Mouse (Mus musculus) midbrain, embryonic 15.5 days (tissue): ENCODE results near the gene Ttc19. TPM values are rescaled to one million over a fixed set of nuclear protein-coding genes. Genes with fewer than 3 reads are reported as not detected.

Source experiments
- ATAC-seq: fragments of 200-750 bp; cut with Nextera tagmentation; replicated peaks from 2 replicates; pipeline ENCODE4 v1.8.0; 2017; ENCODE audit warnings: moderate TSS enrichment
- H3K27ac ChIP-seq: fragments of 300-500 bp; sonication (generic); 2 replicates; pipeline ENCODE4 v1.5.1; 2015; ENCODE audit warnings: mild to moderate bottlenecking, inconsistent platforms
- H3K27me3 ChIP-seq: fragments of 300-500 bp; sonication (generic); replicated peaks from 2 replicates; pipeline ENCODE4 v1.6.1; 2015; ENCODE audit warnings: inconsistent platforms
- H3K36me3 ChIP-seq: fragments of 300-500 bp; sonication (generic); replicated peaks from 2 replicates; pipeline ENCODE4 v1.6.1; 2015; ENCODE audit warnings: inconsistent platforms
- H3K4me1 ChIP-seq: fragments of 300-500 bp; sonication (generic); 2 replicates; pipeline ENCODE4 v1.6.1; 2015; ENCODE audit warnings: inconsistent platforms
- H3K4me2 ChIP-seq: fragments of 300-500 bp; sonication (generic); 2 replicates; pipeline ENCODE4 v1.6.1; 2015; ENCODE audit warnings: inconsistent platforms, mild to moderate bottlenecking, moderate library complexity
- H3K4me3 ChIP-seq: fragments of 300-500 bp; sonication (generic); 2 replicates; pipeline ENCODE4 v1.5.1; 2015; ENCODE audit warnings: mild to moderate bottlenecking, inconsistent platforms
- H3K9ac ChIP-seq: fragments of 300-500 bp; sonication (generic); 2 replicates; pipeline ENCODE4 v1.6.1; 2015; ENCODE audit warnings: mild to moderate bottlenecking, inconsistent platforms
- H3K9me3 ChIP-seq: fragments of 300-500 bp; sonication (generic); 2 replicates; pipeline ENCODE4 v1.6.1; 2016; ENCODE audit warnings: inconsistent platforms
- WGBS: fragments of 180-500 bp; shearing (Covaris S2); methylation state at CpG from one replicate; pipeline ENCODE4 v1.1.7; 2015; ENCODE audit warnings: mixed read lengths; 5-methylcytosine and 5-hydroxymethylcytosine counted together
- polyA plus RNA-seq: library from polyadenylated mRNA; unstranded; fragments of >200 nt; fragmentation: Nextera tagmentation; extraction: Ambion mirVana; gene quantifications from 2 replicates; pipeline ENCODE4 v1.2.1, GENCODE M21; 2015

The Ttc19 gene
- polyA plus RNA-seq, 1 experiment from 2014 or later, result 48.4 TPM

DNA sequence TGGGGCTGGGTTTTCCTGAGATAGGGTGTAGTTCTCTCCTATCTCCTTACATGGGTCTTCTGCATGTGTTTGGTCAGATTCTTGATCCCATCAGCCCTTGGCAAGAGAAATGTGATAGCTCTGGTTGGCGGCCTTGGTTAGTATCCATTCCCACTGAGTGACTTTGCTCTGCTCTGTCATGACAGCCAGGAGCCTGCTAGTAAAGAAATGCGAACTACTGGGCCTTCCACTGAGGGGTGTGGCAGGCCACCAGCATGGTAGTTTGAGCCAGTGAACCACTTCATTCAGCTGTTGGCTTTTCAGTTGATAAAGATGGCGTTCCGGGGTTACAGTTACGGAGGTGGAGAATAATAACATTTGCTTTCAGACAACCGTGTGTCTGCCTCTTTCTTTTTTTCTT is 17.6 kb downstream of the Ttc19 start:
- no peak for ATAC-seq
- H3K9me3 ChIP-seq, result no peaks in the 10 kb centered on the region
- H3K4me3 ChIP-seq, result no peak overlapping the region
- no peaks in the 10 kb centered on the region for H3K27me3 ChIP-seq
- H3K4me2 ChIP-seq, result no peak overlapping the region
- H3K27ac ChIP-seq, result no peak overlapping the region
- 0 out of 2 replicates have a peak, but pooled peaks cover 7% of the 10 kb centered on the region for H3K36me3 ChIP-seq
- no peak overlapping the region for H3K9ac ChIP-seq
- H3K4me1 ChIP-seq, result no peaks in the 10 kb centered on the region
- WGBS, result 91% methylated on average over 6 of the region's 6 CpGs

- WGBS, result 97% methylated on average over 2 of the region's 2 CpGs
- no peak overlapping the region for H3K27ac ChIP-seq
- ATAC-seq, result no peak
- H3K9ac ChIP-seq, result no peak overlapping the region
- H3K4me2 ChIP-seq, result no peak overlapping the region
- no peaks in the 10 kb centered on the region for H3K9me3 ChIP-seq
- H3K4me1 ChIP-seq, result no peaks in the 10 kb centered on the region
- H3K36me3 ChIP-seq, result peaks cover 12% of the 10 kb centered on the region
- no peak overlapping the region for H3K4me3 ChIP-seq
- H3K27me3 ChIP-seq, result no peaks in the 10 kb centered on the region
These were observed 24.6 kb downstream of the Ttc19 start for GRCm38 (mm10) chr11:62305866-62306265.

- H3K9ac ChIP-seq, result no peak overlapping the region
- no peaks in the 10 kb centered on the region for H3K9me3 ChIP-seq
- no peaks in the 10 kb centered on the region for H3K27me3 ChIP-seq
- H3K36me3 ChIP-seq, result peaks cover 32% of the 10 kb centered on the region
- ATAC-seq, result no peak
- no peak overlapping the region for H3K4me2 ChIP-seq
- WGBS, result 92% methylated on average over 2 of the region's 2 CpGs
- no peak overlapping the region for H3K27ac ChIP-seq
- H3K4me3 ChIP-seq, result no peak overlapping the region
- no peaks in the 10 kb centered on the region for H3K4me1 ChIP-seq
These were observed 28.0 kb downstream of the Ttc19 start for GRCm38 (mm10) chr11:62309296-62309695.

DNA sequence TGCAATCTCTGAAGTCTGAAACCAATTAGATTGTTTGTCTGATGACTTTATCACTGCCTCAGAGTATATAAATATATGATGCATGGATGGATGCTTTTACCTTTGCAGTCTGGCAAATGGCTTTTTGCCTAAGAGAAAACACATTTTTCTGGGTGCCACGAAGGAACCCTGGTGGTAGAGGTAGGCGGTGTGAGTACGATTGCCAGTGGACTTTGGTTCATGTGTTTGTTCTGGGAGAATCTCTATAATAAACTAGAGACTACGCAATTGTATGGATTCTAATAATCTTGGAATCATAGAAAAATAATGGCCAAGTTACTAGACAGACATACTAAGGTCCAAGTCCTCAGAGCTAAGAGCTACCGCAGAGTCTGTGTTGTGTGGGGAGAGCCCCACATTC is 33.7 kb downstream of the Ttc19 start:
- peaks cover 60% of the 10 kb centered on the region for H3K36me3 ChIP-seq
- no peak overlapping the region for H3K27ac ChIP-seq
- no peak for ATAC-seq
- no peaks in the 10 kb centered on the region for H3K4me1 ChIP-seq
- no peak overlapping the region for H3K4me2 ChIP-seq
- H3K27me3 ChIP-seq, result no peaks in the 10 kb centered on the region
- no peak overlapping the region for H3K4me3 ChIP-seq
- no peaks in the 10 kb centered on the region for H3K9me3 ChIP-seq
- 97% methylated on average over 5 of the region's 5 CpGs for WGBS
- no peak overlapping the region for H3K9ac ChIP-seq

DNA sequence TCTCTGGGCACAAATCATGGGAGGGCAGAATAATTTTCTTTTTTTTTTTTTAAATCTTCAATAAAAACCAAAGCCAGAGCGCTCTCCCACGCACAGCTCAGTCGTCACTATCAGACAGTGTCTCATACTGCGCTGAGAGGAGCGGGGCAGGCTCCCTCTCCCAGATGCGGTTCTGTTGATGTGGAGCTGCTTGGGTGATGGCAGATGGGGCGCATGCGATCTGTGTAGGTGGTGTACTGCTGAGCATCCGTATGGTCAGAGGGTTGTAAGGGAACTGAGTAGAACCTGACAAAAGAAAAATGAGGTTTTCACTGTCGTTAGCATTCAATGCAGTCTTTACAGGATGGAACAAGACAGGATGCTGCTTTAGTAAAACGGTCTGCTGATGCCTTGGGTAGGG is 36.5 kb downstream of the Ttc19 start:
- no peak for ATAC-seq
- Histone ChIP-seq H3K36me3 (peaks cover 66% of the 10 kb centered on the region), H3K27ac (no peak overlapping the region), H3K27me3 (no peaks in the 10 kb centered on the region), H3K4me1 (no peaks in the 10 kb centered on the region), H3K4me3 (no peak overlapping the region), H3K4me2 (no peak overlapping the region), H3K9ac (no peak overlapping the region), H3K9me3 (no peaks in the 10 kb centered on the region)
- WGBS, result 91% methylated on average over 11 of the region's 11 CpGs

DNA sequence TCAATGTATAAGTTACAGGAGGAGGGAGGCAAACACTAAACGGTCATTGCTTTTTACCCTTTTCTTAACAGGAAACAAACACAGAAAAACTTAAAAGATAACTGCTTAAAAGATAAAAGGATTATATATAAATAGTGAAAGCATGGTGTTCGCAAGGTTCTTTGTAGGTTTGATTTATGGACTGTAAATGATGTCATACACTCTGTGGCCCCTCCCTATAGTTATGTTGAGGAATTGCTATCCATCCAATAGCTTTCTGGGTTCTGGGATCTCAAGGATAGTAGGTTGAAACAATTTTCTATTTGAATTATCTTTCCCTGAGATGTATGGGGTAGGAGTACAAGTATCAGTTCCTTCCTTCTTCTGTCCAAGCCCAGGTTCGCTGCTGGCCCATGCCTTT is 38.8 kb downstream of the Ttc19 start:
- H3K4me1 ChIP-seq, result no peaks in the 10 kb centered on the region
- H3K4me2 ChIP-seq, result no peak overlapping the region
- no peak overlapping the region for H3K9ac ChIP-seq
- peaks cover 60% of the 10 kb centered on the region for H3K36me3 ChIP-seq
- H3K27ac ChIP-seq, result no peak overlapping the region
- H3K4me3 ChIP-seq, result no peak overlapping the region
- no peak for ATAC-seq
- no peaks in the 10 kb centered on the region for H3K27me3 ChIP-seq
- 94% methylated on average over 3 of the region's 3 CpGs for WGBS
- H3K9me3 ChIP-seq, result no peaks in the 10 kb centered on the region

DNA sequence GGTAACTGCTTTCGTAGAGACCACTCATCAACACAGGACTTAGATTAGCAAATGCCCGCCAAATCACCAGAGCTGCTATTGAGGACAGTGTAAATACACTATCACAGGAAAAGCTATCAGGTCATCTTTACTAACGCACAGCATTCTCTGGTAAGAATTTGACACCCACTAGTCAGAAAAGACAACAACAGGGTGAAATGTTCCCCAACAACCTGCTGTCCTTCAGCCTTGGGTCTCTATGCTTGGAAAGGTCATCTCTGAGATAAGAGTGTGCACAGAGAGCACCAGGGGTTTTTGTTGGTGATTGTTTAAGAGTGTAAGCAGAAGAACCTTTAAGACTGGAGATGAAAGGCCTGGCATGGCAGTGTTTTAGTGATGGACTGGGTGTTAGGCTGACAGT is 42.4 kb downstream of the Ttc19 start:
- no peaks in the 10 kb centered on the region for H3K4me1 ChIP-seq
- no peak overlapping the region for H3K27ac ChIP-seq
- WGBS, result 93% methylated on average over 3 of the region's 3 CpGs
- no peaks in the 10 kb centered on the region for H3K9me3 ChIP-seq
- no peak overlapping the region for H3K4me3 ChIP-seq
- ATAC-seq, result no peak
- peaks cover 53% of the 10 kb centered on the region for H3K36me3 ChIP-seq
- H3K4me2 ChIP-seq, result no peak overlapping the region
- H3K27me3 ChIP-seq, result no peaks in the 10 kb centered on the region
- no peak overlapping the region for H3K9ac ChIP-seq

DNA sequence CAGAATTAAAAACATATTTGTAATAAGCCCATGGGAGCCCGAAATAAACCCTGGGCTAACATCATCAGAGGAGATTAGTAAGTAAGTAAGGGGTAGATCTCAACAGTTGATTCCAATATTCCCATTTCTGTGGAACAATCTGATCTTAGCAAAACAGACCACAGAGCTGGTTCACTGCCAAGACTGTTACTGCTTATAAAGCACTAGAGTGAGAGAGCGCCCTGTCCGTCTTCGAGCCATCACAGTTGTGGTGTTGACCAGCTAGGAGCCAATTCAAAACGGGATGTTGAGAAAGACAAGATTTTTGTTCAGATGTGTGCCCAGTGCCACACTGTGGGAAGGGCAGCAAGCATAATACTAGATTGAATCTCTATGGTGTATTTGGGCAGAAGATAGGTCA is 49.9 kb downstream of the Ttc19 start:
- no peaks in the 10 kb centered on the region for H3K4me1 ChIP-seq
- no peak overlapping the region for H3K4me2 ChIP-seq
- 89% methylated on average over 5 of the region's 5 CpGs for WGBS
- no peak for ATAC-seq
- H3K4me3 ChIP-seq, result no peak overlapping the region
- H3K27me3 ChIP-seq, result no peaks in the 10 kb centered on the region
- H3K9ac ChIP-seq, result no peak overlapping the region
- H3K36me3 ChIP-seq, result peaks cover 50% of the 10 kb centered on the region; the same call in 1 of the 2 replicates
- no peaks in the 10 kb centered on the region for H3K9me3 ChIP-seq
- H3K27ac ChIP-seq, result no peak overlapping the region

DNA sequence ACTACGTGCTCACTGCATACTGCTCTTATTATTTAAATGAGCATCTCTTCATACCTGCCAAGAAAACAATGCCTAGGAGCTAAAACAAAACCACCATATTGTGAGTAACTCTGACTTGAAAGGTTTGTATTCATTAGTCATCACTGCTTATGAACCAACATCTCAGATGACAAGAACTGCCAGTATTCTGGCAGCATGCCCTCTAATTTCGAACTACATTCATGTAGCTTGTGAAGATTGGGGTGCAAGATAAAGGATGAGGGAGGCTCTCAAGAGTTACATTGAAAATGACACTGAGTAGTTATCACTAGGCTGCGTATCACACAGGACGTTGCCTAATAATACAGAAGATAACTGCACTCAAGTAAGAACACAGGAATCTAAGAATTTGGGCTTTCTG is 51.0 kb downstream of the Ttc19 start:
- Histone ChIP-seq H3K4me3 (no peak overlapping the region), H3K4me2 (no peak overlapping the region), H3K4me1 (no peaks in the 10 kb centered on the region), H3K36me3 (peaks cover 51% of the 10 kb centered on the region), H3K9me3 (no peaks in the 10 kb centered on the region), H3K9ac (no peak overlapping the region), H3K27ac (no peak overlapping the region), H3K27me3 (no peaks in the 10 kb centered on the region)
- WGBS, result 90% methylated on average over 4 of the region's 4 CpGs
- ATAC-seq, result no peak

- ATAC-seq, result no peak
- Histone ChIP-seq H3K27me3 (no peaks in the 10 kb centered on the region), H3K9ac (no peak overlapping the region), H3K9me3 (no peaks in the 10 kb centered on the region), H3K4me3 (no peak overlapping the region), H3K4me1 (no peaks in the 10 kb centered on the region), H3K36me3 (peaks cover 39% of the 10 kb centered on the region), H3K4me2 (no peak overlapping the region), H3K27ac (no peak overlapping the region)
- 95% methylated on average over 13 of the region's 13 CpGs for WGBS
These were observed 61.7 kb downstream of the Ttc19 start for GRCm38 (mm10) chr11:62343002-62343401.

GRCm38 (mm10) chr11:62351948-62352347 is 70.7 kb downstream of the Ttc19 start:
- H3K4me2 ChIP-seq, result no peak overlapping the region
- H3K27ac ChIP-seq, result no peak overlapping the region
- peaks cover 50% of the 10 kb centered on the region for H3K36me3 ChIP-seq
- ATAC-seq, result no peak
- no peaks in the 10 kb centered on the region for H3K27me3 ChIP-seq
- no peak overlapping the region for H3K9ac ChIP-seq
- H3K4me3 ChIP-seq, result no peak overlapping the region
- 95% methylated on average over 4 of the region's 4 CpGs for WGBS
- no peaks in the 10 kb centered on the region for H3K9me3 ChIP-seq
- H3K4me1 ChIP-seq, result no peaks in the 10 kb centered on the region

GRCm38 (mm10) chr11:62355216-62355615 is 73.9 kb downstream of the Ttc19 start:
- Histone ChIP-seq H3K27ac (no peak overlapping the region), H3K27me3 (no peaks in the 10 kb centered on the region), H3K9me3 (no peaks in the 10 kb centered on the region), H3K9ac (no peak overlapping the region), H3K4me3 (no peak overlapping the region), H3K4me1 (no peaks in the 10 kb centered on the region), H3K36me3 (peaks cover 32% of the 10 kb centered on the region), H3K4me2 (no peak overlapping the region)
- ATAC-seq, result no peak
- WGBS, result 90% methylated on average over 2 of the region's 2 CpGs

- peaks cover 14% of the 10 kb centered on the region for H3K36me3 ChIP-seq
- no peaks in the 10 kb centered on the region for H3K9me3 ChIP-seq
- H3K27ac ChIP-seq, result no peak overlapping the region
- no peaks in the 10 kb centered on the region for H3K4me1 ChIP-seq
- no peaks in the 10 kb centered on the region for H3K27me3 ChIP-seq
- no peak overlapping the region for H3K4me2 ChIP-seq
- H3K9ac ChIP-seq, result no peak overlapping the region
- ATAC-seq, result no peak
- WGBS, result 92% methylated on average over 6 of the region's 6 CpGs
- H3K4me3 ChIP-seq, result no peak overlapping the region
These were observed 85.6 kb downstream of the Ttc19 start for GRCm38 (mm10) chr11:62366879-62367278.

DNA sequence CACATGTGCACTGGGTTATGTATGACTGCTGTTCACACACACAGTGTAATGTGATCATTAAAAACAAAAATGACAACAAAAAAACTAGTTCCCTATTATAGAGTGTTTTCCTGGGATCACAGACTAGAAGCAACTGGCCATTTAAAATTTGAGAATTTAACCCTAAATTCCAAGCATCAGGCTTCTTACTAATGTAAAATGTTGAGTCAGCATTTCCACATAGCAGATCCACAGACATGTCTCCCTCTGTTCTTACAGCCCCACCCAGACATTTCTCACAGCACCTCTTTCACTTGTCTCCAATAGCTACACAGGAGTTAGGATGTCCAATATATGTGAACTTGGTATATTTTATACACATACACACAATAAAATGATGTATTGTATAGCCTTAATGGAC is 88.7 kb downstream of the Ttc19 start:
- H3K4me2 ChIP-seq, result no peak overlapping the region
- H3K4me3 ChIP-seq, result no peak overlapping the region
- no peaks in the 10 kb centered on the region for H3K9me3 ChIP-seq
- no peaks in the 10 kb centered on the region for H3K27me3 ChIP-seq
- no peak overlapping the region for H3K27ac ChIP-seq
- no peak overlapping the region for H3K9ac ChIP-seq
- H3K36me3 ChIP-seq, result peaks cover 24% of the 10 kb centered on the region
- no peak for ATAC-seq
- H3K4me1 ChIP-seq, result no peaks in the 10 kb centered on the region
